ENCODE assay signal across 8 mouse cellular contexts in the genomic region with DNA sequence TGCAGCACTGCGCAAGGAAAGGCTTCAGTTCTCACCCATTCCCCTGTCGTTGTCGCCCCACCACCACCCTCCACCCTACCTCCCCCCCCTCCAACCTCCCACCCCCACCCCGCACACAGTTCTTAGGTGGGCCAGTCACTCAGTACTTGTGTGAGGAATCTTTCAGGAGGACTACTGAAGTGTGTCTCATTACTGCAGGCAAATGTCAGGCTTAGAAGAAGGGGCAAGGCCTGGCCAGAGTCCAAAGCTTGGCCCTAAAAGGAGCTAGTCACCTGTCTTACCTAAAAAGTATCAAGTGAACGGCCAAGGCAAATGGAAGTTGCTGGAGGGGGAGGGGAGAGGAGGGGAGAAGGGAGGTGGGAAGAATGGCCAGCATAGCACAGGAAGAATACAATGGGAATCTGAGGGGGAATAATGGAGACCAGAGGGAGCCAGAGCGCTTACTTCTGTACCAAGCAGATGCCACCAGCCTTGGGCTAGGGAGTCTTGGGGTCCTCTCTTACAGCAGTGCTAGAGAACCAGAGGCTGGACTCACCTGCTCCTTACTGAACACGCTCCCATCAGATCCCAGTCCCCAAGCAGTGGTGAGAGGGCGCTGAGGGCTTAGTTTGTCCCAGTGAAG.
DNase-seq lines count a peak whose midpoint lies in the region; ATAC-seq and TF ChIP-seq lines count a peak whose summit lies in the region.
"Had no signal": no experiment of that assay in that cellular context is flagged by ENCODE, and none has a peak within 500 bp of the region (broad histone marks: within the 10 kb centered on the region; RNA-seq: fewer than 3 reads in every experiment).

No protein-coding gene starts in this region.

- peak overlapping the region; percentile 74 for H3K27ac ChIP-seq in limb, embryonic 13.5 days
- no peak overlapping the region for H3K27ac ChIP-seq in limb, embryonic 10.5 days
- peak overlapping the region; percentile 69 for H3K27ac ChIP-seq in kidney, postnatal 0 days

- ATAC-seq in limb, embryonic 13.5 days (ENCODE audit: low FRiP score, low read depth) = no peak
- ATAC-seq in kidney, postnatal 0 days (replicated peaks; ENCODE audit: low FRiP score, low read depth) = peak; percentile 71; the same call in 1 of the 2 replicates
- ATAC-seq in CD4-positive, CD25-positive, alpha-beta regulatory T cell, adult 4 months = no peak

- peak overlapping the region; percentile 7; the same call in 1 of the 2 replicates for H3K4me2 ChIP-seq in limb, embryonic 13.5 days (replicated peaks)
- H3K4me2 ChIP-seq in kidney, postnatal 0 days (ENCODE audit: low read length) = no peak overlapping the region

- WGBS in limb, embryonic 13.5 days = 77% methylated on average over 8 of the region's 8 CpGs
- 84% methylated on average over 8 of the region's 8 CpGs for WGBS in limb, embryonic 10.5 days
- WGBS in kidney, postnatal 0 days = 67% methylated on average over 8 of the region's 8 CpGs

- no peaks in the 10 kb centered on the region for H3K36me3 ChIP-seq in limb, embryonic 13.5 days
- no peaks in the 10 kb centered on the region for H3K36me3 ChIP-seq in limb, embryonic 10.5 days
- H3K36me3 ChIP-seq in kidney, postnatal 0 days (ENCODE audit: insufficient read depth, low read length) = no peaks in the 10 kb centered on the region

- peaks cover 29% of the 10 kb centered on the region for H3K4me1 ChIP-seq in limb, embryonic 13.5 days
- H3K4me1 ChIP-seq in limb, embryonic 10.5 days = no peaks in the 10 kb centered on the region
- no peaks in the 10 kb centered on the region for H3K4me1 ChIP-seq in kidney, postnatal 0 days (replicated peaks; ENCODE audit: insufficient read depth, low read length)

- no peak overlapping the region for H3K4me3 ChIP-seq in limb, embryonic 13.5 days
- no peak overlapping the region for H3K4me3 ChIP-seq in limb, embryonic 10.5 days
- H3K4me3 ChIP-seq in kidney, postnatal 0 days (replicated peaks; ENCODE audit: low read depth, low read length) = no peak overlapping the region
- H3K4me3 ChIP-seq: megakaryocyte, embryonic 14.5 days had no signal

- no peaks in the 10 kb centered on the region for H3K9me3 ChIP-seq in limb, embryonic 13.5 days
- H3K9me3 ChIP-seq in limb, embryonic 10.5 days (replicated peaks) = no peaks in the 10 kb centered on the region
- H3K9me3 ChIP-seq in kidney, postnatal 0 days (replicated peaks; ENCODE audit: low read length) = no peaks in the 10 kb centered on the region

- H3K27me3 ChIP-seq in limb, embryonic 13.5 days = no peaks in the 10 kb centered on the region
- no peaks in the 10 kb centered on the region for H3K27me3 ChIP-seq in limb, embryonic 10.5 days (ENCODE audit: low read depth, poor library complexity, severe bottlenecking)
- no peaks in the 10 kb centered on the region for H3K27me3 ChIP-seq in kidney, postnatal 0 days (ENCODE audit: insufficient read depth, low read length)

- H3K9ac ChIP-seq in limb, embryonic 13.5 days = no peak overlapping the region
- H3K9ac ChIP-seq in kidney, postnatal 0 days (ENCODE audit: low read depth, low read length) = no peak overlapping the region

- 0 out of 2 replicates have a peak, but pooled peaks have one; percentile 4 for TF ChIP-seq CTCF in kidney, postnatal 0 days (IDR thresholded peaks at IDR 0.05; ENCODE audit: low read depth)

- no peak for DNase-seq in limb, embryonic 10.5 days (ENCODE audit: low spot score)
- peak; percentile 36 for DNase-seq in kidney, adult 18-20 months
- DNase-seq in kidney, postnatal 0 days (ENCODE audit: low spot score) = no peak
- DNase-seq in lung, postnatal 14 days = peak; percentile 26
- no peak for DNase-seq in cerebellum, adult 8-10 months

Comparison
In these comparisons a context has a peak if more than half of its experiments do, and no peak if none do; other contexts are left out.
1. DNase-seq: peak in kidney, adult 18-20 months (single experiment) and lung, postnatal 14 days (single experiment); none in limb, embryonic 10.5 days (single experiment), kidney, postnatal 0 days (single experiment) and cerebellum, adult 8-10 months (single experiment).